Mouse (Mus musculus) midbrain, embryonic 16.5 days (tissue): ENCODE measurements around the gene 2410004P03Rik. TPM values are rescaled to one million over a fixed set of nuclear protein-coding genes. Genes with fewer than 3 reads are reported as not detected.
A peak's percentile ranks its signal among the peaks of the same experiment; 100 is the strongest.
"Not testable (repeated sequence)": the region's sequence is repeated elsewhere in the genome, so short reads cannot be mapped to it uniquely, and the experiment has no call there.

Experiments used
- ATAC-seq: fragments of 200-750 bp; cut with Nextera tagmentation; 2 replicates; pipeline ENCODE4 v1.8.0; 2017; ENCODE audit warnings: moderate TSS enrichment
- H3K27ac ChIP-seq: fragments of 300-500 bp; sonication (generic); 2 replicates; pipeline ENCODE4 v1.5.1; 2014; ENCODE audit warnings: mild to moderate bottlenecking, low read length, mixed read lengths
- H3K27me3 ChIP-seq: fragments of 300-500 bp; sonication (generic); 2 replicates; pipeline ENCODE4 v1.6.1; 2014; ENCODE audit warnings: low read depth, low read length, mixed read lengths; ENCODE audit not compliant: control insufficient read depth, insufficient read depth
- H3K36me3 ChIP-seq: fragments of 300-500 bp; sonication (generic); 2 replicates; pipeline ENCODE4 v1.6.1; 2014; ENCODE audit warnings: mild to moderate bottlenecking, low read length, moderate library complexity, mixed read lengths; ENCODE audit not compliant: control insufficient read depth, insufficient read depth
- H3K4me1 ChIP-seq: fragments of 300-500 bp; sonication (generic); 2 replicates; pipeline ENCODE4 v1.6.1; 2014; ENCODE audit warnings: mild to moderate bottlenecking, low read length, mixed read lengths; ENCODE audit not compliant: control insufficient read depth, insufficient read depth
- H3K4me2 ChIP-seq: fragments of 300-500 bp; sonication (generic); 2 replicates; pipeline ENCODE4 v1.6.1; 2014; ENCODE audit warnings: mild to moderate bottlenecking, low read length, mixed read lengths
- H3K4me3 ChIP-seq: fragments of 300-500 bp; sonication (generic); 2 replicates; pipeline ENCODE4 v1.5.1; 2014; ENCODE audit warnings: low read depth, mild to moderate bottlenecking, low read length, moderate library complexity, mixed read lengths
- H3K9ac ChIP-seq: fragments of 300-500 bp; sonication (generic); 2 replicates; pipeline ENCODE4 v1.6.1; 2014; ENCODE audit warnings: low read depth, low read length, mixed read lengths
- H3K9me3 ChIP-seq: fragments of 300-500 bp; sonication (generic); replicated peaks from 2 replicates; pipeline ENCODE4 v1.6.1; 2014; ENCODE audit warnings: mild to moderate bottlenecking, low read length, mixed read lengths; ENCODE audit not compliant: control insufficient read depth, poor library complexity, severe bottlenecking
- WGBS: fragments of 180-500 bp; shearing (Covaris S2); extraction: QIAGEN DNeasy Blood & Tissue Kit; methylation state at CpG from one replicate; pipeline ENCODE4 v1.1.7; 2014; 5-methylcytosine and 5-hydroxymethylcytosine counted together
- polyA plus RNA-seq: library from polyadenylated mRNA; unstranded; fragments of >200 nt; fragmentation: Nextera tagmentation; extraction: Ambion mirVana; gene quantifications from 2 replicates; pipeline ENCODE4 v1.2.1, GENCODE M21; 2015

The 2410004P03Rik gene
- polyA plus RNA-seq, 1 experiment from 2014 or later, result 10.5 TPM

DNA sequence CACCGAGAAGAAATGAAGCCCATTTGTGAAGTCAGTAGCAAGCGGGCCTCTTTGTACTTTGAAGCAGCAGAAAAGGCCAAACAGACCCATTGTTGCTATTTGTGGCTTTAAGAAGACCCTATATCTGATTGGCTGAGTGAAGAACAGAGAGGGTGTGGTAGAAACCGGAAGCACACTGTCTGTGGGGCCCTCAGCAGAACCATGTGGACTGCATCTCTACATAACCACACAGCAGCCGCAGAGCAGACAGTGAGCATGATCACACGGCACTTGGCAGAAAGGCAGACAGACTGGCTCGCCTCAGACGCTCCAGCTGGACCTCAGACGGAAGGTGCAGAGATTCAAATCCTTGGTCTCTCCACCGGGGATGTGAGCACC lies 21.9 kb upstream of the 2410004P03Rik start:
- H3K4me2 ChIP-seq, result no peak overlapping the region
- H3K4me1 ChIP-seq, result peaks cover 14% of the 10 kb centered on the region; the same call in 1 of the 2 replicates
- no peaks in the 10 kb centered on the region for H3K27me3 ChIP-seq
- H3K4me3 ChIP-seq, result no peak overlapping the region
- H3K9me3 ChIP-seq, result no peaks in the 10 kb centered on the region
- ATAC-seq, result peak; percentile 6; the same call in 1 of the 2 replicates
- H3K27ac ChIP-seq, result no peak overlapping the region
- H3K36me3 ChIP-seq, result no peaks in the 10 kb centered on the region
- H3K9ac ChIP-seq, result 0 out of 2 replicates have a peak overlapping the region, but pooled peaks have one; percentile 8
- 75% methylated on average over 9 of the region's 9 CpGs for WGBS

DNA sequence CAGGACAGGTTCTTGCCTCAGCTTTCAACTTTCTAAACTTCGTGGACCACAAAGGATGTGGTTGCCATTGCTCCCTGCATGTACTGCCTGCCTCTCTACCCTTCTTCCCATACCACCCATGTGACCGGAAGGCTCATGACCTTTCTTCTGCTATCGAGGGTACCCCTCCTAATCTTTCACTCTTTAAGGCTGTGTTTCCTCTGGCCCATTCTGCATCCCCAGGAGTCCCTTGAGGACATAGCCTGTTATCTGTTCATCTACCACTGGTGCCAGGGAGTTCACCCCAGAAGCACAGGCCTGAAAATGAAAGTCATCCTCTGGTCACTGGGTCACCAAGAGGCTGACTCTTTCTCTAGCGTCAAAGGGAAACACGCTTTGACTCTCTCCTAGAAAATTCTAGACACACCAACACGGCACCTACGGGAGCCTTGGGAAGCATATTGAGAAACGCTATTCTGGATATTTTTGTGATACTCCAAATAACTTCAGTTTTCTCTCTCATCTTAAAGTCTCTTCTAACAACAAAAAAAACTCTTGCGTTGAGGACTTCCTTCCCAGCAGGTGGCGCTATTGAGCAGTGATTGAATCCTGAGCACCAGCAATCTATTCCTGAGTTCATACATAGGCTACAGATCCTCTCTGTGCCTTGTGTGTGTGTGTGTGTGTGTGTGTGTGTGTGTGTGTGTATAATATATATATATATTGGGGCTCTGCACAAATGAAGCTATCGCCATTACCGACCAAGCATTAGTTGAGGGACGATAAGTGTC lies 21.4 kb upstream of the 2410004P03Rik start:
- Histone ChIP-seq H3K9me3 (no peaks in the 10 kb centered on the region), H3K27ac (no peak overlapping the region), H3K27me3 (no peaks in the 10 kb centered on the region), H3K4me1 (peaks cover 14% of the 10 kb centered on the region; the same call in 1 of the 2 replicates), H3K36me3 (no peaks in the 10 kb centered on the region), H3K4me3 (no peak overlapping the region), H3K9ac (no peak overlapping the region), H3K4me2 (no peak overlapping the region)
- ATAC-seq, result peak; percentile 59; the same call in 1 of the 2 replicates
- 42% methylated on average over 13 of the region's 13 CpGs for WGBS

DNA sequence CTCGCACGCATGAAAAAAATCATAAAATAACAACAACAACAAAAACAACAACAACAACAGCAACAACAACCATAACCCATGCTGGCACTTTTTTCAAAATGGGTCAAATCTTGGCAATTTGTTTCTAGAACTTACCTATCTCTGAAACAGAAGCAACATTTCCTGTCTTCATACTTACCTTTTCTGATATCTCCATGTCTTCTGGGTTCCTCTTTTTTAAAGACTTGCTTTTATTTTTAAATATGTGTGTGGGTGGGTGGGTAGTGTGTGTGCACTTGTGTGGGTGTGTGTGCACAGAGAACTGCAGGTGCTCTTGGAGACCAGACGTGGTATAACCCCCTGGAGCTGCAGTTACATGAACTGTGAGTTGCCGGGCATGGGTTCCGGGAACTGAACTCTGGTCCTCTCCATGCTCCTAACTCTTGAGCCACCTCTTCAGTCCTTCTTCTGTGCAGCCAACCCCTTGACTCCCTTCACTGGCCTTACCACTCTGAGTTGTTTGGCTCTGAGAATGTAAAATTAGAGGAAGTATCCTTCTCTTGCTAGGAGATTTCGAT lies 13.1 kb upstream of the 2410004P03Rik start:
- Histone ChIP-seq H3K27me3 (no peaks in the 10 kb centered on the region), H3K4me1 (no peaks in the 10 kb centered on the region), H3K9me3 (no peaks in the 10 kb centered on the region), H3K36me3 (no peaks in the 10 kb centered on the region), H3K9ac (no peak overlapping the region), H3K4me3 (no peak overlapping the region), H3K27ac (no peak overlapping the region), H3K4me2 (no peak overlapping the region)
- no peak for ATAC-seq
- 89% methylated on average over 6 of the region's 6 CpGs for WGBS

DNA sequence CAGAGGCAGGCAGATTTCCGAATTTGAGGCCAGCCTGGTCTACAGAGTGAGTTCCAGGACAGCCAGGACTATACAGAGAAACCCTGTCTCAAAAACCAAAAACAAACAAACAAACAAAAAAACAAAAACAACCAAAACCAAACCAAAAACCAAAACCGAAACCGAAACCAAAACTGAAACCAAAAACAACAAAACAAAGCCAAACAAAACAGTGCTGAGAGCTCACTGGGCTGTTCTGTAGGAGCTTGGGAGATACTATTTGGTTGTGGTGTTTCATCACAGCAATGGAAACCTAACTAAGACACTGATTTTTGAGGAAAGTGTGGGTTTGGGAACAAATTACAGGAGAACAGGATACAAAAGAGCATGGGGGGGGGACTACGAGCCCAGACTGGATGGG lies 10.6 kb upstream of the 2410004P03Rik start:
- Histone ChIP-seq H3K27ac (no peak overlapping the region), H3K4me1 (no peaks in the 10 kb centered on the region), H3K4me3 (no peak overlapping the region), H3K9me3 (no peaks in the 10 kb centered on the region), H3K4me2 (no peak overlapping the region), H3K9ac (no peak overlapping the region), H3K27me3 (no peaks in the 10 kb centered on the region), H3K36me3 (no peaks in the 10 kb centered on the region)
- WGBS, result 82% methylated on average over 4 of the region's 4 CpGs
- no peak for ATAC-seq

DNA sequence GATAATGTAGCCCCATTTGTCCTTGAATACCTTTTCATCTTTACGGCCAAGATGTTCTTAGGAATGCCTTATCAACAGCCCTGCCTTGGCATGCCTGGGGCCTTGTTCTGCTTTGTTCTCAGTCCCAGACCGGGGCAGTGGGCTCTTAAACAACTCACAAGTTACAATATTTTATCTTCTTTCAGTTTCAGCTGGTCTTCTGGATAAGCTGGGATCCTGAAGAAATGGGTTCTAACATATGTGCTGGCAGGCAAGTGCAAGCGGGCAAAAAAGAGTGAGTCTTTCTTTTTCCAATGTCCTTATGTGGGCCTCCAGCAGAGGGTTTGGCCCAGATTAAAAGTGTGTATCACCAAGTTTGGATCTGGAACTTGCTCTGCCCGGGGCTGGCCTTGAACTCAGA lies 9.6 kb upstream of the 2410004P03Rik start:
- not testable (repeated sequence) for H3K4me1 ChIP-seq, H3K27ac ChIP-seq, H3K4me3 ChIP-seq, H3K36me3 ChIP-seq, ATAC-seq, H3K9ac ChIP-seq, H3K9me3 ChIP-seq, H3K4me2 ChIP-seq, H3K27me3 ChIP-seq
- WGBS, result 90% methylated on average over 4 of the region's 4 CpGs

DNA sequence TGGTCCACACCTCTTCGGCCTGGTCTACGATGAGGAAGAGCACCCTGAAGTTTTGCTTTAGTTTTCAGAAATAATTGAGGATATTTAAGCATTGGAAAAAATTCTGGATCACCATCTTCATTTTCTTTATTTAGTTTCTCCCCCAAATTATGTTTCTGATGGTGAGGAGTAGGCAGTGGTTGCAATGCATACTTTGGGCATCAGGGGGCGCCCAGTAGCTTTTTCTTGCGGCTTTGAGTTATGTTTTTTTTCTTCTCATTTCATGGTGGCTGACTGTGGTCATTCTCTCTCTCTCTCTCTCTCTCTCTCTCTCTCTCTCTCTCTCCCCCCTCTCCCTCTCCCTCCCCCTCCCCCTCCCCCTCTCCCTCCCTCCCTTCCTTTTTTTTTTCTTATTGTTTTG lies 6.9 kb upstream of the 2410004P03Rik start:
- Histone ChIP-seq H3K9ac (no peak overlapping the region), H3K9me3 (no peaks in the 10 kb centered on the region), H3K27me3 (no peaks in the 10 kb centered on the region), H3K36me3 (no peaks in the 10 kb centered on the region), H3K27ac (no peak overlapping the region), H3K4me2 (no peak overlapping the region), H3K4me3 (no peak overlapping the region), H3K4me1 (no peaks in the 10 kb centered on the region)
- ATAC-seq, result no peak
- 34% methylated on average over 4 of the region's 4 CpGs for WGBS

DNA sequence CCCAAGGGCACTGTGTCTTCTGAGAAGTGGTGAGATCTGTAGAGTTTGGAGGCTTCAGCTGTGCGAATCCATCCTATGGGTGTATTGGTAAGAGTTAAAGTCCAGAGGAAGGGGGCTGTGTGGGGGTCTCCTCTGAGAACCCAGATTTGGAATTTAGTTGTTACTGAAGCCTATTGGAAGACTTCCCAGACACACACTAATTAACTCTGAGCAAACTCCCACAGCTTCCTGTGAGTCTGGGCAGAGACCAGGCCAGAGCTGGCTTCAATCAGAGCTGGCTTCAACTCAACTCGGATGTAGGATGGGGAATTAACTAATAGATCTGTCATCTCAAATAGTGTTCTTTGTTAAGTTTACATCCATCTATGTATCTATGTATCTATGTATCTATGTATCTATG lies 4.2 kb upstream of the 2410004P03Rik start:
- Histone ChIP-seq H3K4me1 (peaks cover 7% of the 10 kb centered on the region; the same call in 1 of the 2 replicates), H3K4me2 (no peak overlapping the region), H3K27me3 (no peaks in the 10 kb centered on the region), H3K9me3 (no peaks in the 10 kb centered on the region), H3K36me3 (no peaks in the 10 kb centered on the region), H3K4me3 (no peak overlapping the region), H3K9ac (no peak overlapping the region), H3K27ac (no peak overlapping the region)
- ATAC-seq, result no peak
- WGBS, result 84% methylated on average over 2 of the region's 2 CpGs

DNA sequence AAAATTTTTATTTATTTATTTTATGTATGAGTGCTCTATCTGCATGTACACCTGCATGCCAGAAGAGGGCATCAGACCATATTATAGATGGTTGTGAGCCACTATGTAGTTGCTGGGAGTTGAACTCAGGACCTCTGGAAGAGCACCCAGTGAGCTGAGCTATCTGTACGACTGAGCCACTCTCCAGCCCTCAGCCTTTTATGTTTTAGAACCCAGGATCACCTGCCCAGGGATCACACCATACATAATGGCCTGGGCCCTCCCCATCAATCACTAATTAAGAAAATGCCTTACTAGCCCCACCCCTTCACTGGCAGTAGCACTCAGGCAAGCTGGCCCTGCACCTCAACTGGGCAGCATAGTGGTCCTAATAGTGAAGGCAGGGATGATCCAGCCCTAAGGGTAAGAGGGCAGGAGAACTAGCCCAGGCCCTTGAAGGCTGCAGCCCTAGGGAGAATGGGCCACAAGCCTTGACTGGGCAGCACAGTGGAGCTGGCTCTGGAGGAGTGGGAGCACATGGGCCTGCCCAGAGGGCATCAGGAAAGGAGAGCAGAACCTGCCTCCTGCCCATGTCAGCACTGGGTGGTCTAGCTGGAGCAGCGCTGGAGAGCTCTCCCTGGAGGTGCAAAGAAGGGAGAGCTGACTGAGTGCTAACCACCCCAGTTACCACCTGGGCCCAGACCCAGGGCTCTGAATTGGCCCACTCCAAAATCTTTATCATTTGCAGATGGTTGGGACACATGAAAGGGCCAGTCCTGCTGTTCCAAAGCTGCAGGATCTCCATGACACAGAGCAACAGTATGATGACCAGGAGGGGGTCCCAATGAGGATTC lies 756 bp upstream of the 2410004P03Rik start:
- peak; percentile 30 for ATAC-seq
- no peaks in the 10 kb centered on the region for H3K36me3 ChIP-seq
- 90% methylated on average over 2 of the region's 2 CpGs for WGBS

DNA sequence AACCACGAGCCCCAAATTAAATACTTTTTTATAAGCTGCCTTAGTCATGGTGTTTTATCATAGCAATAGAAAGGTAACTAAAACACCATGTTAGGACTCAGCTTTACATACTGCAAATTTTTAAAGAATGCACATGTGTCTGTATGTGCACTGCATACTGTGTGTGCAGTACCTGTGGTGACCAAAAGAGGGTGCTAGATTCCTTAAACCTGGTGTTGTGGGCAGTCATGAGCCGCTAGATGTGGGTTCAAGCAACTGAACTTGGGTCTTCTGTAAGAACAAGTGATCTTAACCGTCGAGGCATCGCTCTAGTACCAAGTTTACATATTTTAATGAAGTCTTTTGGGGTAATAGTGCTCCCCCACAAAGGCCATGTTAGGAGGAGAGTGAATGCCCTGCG lies 2.1 kb downstream of the 2410004P03Rik start:
- 95% methylated on average over 6 of the region's 6 CpGs for WGBS

More for the DNA sequence above, 756 bp upstream of the 2410004P03Rik start:
- H3K4me1 ChIP-seq, result peaks cover 7% of the 10 kb centered on the region; the same call in 1 of the 2 replicates
- H3K27me3 ChIP-seq, result no peaks in the 10 kb centered on the region
- no peak overlapping the region for H3K27ac ChIP-seq
- no peak overlapping the region for H3K9ac ChIP-seq
- no peaks in the 10 kb centered on the region for H3K9me3 ChIP-seq
- no peak overlapping the region for H3K4me3 ChIP-seq
- no peak overlapping the region for H3K4me2 ChIP-seq

More for the DNA sequence above, 2.1 kb downstream of the 2410004P03Rik start:
- Histone ChIP-seq H3K4me1 (peaks cover 7% of the 10 kb centered on the region; the same call in 1 of the 2 replicates), H3K27me3 (no peaks in the 10 kb centered on the region), H3K4me3 (no peak overlapping the region), H3K27ac (no peak overlapping the region), H3K36me3 (no peaks in the 10 kb centered on the region), H3K9ac (no peak overlapping the region), H3K9me3 (no peaks in the 10 kb centered on the region), H3K4me2 (no peak overlapping the region)
- no peak for ATAC-seq
